Mouse (Mus musculus): ENCODE results near the gene Kank2.
"Not testable (repeated sequence)": the region's sequence is repeated elsewhere in the genome, so short reads cannot be mapped to it uniquely, and the experiment has no call there.

The Kank2 gene

DNA sequence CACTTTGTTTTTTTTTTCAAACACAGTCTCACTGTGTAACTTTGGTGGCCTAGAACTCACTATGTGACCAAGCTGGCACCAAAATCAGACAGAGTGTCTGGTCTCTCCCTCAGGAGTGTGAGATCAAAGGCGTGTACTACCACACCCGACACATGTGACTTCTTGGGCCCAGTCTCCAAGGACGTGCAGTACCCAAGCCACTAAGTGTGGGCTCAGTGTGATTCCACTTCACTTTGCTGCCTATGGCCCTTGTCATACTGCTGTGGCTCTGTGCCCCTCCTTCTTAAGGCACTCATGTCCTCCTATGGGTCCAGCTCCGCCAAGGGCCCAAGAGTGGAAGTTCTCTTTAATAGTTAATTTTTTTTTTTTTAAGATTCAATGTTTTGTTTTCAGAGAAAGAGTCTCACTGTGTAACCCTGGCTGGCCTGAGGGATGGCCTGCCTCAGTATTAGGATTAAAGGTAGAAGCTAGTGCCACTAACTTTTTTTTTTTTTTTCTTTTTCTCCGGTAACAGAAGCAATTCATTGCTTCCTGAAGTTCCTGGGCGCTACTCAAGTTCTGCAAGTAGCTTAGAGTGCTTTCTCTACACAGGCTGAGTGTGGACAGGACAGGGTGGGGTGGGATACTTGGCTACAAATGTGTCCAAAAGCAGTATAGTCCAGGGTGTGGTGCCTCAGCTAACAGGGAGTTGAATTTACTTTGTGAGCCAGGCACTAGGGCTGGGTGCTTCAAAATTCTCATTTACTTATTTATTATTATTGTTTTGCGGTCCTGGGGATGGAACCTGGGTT, 13.8 kb downstream of the Kank2 start:
- no peak for DNase-seq (ENCODE audit: low spot score)

DNA sequence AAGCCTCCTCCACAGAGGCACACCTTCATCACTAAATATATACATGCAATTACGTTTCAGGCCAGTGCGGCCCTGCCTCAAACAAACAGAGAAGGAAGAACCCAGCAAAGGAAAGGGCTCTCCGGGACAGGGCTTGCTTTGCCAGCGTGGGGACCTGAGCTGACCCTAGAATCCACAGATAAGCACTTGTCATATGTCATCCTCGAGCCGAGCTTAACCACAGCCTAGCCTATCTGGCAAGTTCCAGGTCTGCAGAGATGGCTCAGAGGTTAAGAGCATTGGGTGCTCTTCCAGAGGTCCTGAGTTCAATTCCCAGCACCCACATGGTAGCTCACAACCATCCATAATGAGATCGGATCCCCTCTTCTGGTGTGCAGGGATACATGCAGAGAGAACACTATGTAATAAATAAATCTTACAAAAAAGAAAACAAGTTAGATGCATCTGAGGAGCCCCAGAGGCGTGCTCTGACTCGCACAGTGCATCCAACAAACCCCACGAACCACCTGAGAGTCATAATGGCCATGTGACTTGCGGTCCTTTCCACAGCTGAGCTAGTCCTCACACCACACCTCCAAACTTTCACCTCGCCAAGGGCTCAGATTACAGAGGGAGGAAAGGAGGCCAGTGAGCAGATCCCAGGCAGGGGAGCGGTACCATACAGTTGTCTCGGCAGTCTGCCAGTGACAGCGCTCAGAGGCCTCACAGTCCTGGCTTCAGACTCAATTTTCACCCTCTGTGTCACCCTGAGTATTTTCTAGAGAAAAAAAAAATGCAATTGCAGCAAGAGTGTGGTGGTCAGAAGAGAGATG, 16.7 kb downstream of the Kank2 start:
- no peak for DNase-seq (ENCODE audit: low spot score)

DNA sequence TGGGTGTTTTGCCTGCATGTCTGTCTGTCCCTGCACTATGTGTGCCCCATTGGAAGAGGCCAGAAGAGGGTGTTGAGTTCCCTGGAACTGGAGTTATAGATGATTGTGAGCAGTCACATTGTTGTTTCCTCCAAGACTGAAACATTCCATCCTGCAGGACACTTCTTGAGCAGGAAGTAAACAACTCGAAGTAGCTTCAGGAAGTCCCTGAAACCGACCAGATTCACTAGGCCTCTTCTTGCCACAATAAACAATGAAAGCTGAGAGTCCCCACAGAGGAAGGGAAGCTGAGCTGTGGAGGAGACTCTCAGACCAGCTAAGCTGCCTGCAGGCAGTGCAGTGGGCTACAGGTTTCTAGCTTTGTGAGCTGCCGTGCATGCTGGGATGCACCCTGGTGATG, 20.8 kb downstream of the Kank2 start:
- no peak for DNase-seq (ENCODE audit: low spot score)

DNA sequence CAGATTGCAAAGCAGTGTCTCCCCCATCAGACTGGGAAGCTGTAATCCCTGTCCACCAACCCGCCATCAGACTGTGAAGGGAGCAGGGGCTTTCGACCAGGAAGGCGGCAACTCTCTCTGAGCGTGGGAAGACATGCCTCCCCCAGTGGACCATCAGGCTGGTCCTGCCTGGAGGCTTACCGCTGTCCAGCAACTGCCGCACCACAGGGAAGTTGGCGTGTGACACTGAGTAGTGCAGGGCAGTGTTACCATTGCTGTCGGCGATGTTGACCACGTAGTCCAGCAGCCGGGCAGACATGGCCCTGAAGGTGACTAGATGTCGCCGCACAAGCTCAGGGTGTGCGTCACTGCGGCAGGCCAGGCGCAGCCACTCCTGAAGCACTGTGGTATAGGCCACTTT, 24.2 kb downstream of the Kank2 start:
- DNase-seq (ENCODE audit: low spot score), result no peak

DNA sequence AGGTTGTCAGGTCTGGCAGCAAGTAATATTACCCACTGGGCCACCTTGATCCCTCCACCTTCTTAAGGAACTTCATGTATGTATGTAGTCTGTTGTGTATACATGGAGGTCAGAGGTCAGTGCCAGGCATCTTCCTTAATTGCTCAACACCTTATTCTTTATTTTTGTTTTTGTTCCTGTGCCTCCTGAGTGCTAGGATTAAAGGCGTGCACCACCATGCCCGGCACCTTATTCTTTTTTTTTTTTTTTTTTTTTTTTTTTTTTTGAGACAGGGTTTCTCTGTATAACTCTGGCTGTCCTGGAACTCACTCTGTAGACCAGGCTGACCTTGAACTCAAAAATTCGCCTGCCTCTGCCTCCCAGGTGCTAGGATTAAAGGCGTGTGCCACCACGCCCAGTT, 25.1 kb downstream of the Kank2 start:
- DNase-seq (ENCODE audit: low spot score), result not testable (repeated sequence)

DNA sequence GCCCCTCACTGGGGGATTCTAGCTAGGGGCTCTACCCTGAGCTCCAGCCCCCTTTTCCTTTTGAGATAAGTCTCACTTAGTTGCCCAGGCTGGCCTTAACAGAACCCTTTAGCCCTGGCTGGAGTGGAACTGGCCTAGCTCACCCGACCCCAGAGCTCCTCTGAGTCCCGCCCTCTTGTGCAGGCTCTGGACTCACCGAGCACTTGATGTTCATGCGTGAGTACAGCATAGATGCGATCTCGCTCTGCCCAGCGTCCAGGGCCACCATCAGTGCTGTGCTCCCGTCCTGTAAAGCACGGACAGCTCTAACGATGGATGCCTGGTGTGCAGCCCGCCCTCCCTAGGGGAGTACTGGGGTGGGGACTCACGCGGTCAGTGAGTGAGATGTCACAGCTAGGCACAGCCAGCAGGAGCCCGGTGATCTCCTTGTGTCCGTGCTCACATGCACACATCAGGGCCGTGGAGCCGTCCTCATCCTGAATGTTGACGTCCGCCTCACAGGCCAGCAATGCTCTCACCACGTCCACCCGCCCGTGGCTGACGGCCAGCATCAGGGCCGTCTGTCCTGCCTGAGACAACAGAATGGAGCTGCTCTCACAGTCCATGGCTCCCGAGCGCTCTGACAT, 28.9 kb downstream of the Kank2 start:
- peak; percentile 14 for DNase-seq (ENCODE audit: low spot score)

DNA sequence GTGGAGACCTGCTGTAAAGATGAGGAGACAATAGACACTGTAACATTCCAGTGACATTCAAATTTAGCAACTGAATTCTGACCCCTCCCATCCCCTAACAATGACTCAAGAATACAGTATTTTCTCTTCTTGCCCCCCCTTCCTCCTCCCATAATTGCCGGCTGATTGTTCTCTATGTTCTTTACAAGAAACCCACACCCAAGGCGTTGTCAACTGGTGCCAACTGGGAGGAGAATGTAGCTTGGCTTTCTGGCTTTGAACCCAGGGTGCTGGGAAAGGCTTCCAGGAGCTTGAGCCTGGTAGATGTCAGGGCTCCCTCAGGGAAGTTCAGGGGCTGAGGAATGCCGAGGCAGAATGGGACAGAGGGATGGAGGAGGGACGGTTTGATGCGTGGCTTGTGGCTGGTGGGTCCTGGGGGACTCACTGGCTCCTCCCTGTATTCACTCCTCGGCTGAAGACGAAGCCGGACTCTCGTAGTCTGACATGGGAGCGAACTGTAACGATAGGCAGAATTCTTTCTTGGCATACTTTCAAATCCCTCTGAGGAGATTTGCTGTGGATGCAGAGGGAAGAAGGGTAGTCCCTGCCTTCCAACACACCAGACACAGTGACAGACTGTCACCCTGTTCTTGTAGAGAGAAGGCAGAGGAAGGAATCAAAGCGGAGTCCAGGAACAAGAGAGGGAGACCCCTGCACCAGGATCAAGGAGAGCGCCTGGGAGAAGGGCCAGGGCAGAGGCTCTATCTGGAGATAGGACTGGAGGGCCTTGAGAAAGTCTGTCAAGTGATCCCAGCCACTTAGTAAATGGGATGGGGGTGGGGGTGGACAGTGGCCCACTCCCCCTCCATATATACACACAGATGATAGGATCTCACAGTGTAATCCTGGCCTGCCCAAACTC, 29.8 kb downstream of the Kank2 start:
- no peak for DNase-seq (ENCODE audit: low spot score)

DNA sequence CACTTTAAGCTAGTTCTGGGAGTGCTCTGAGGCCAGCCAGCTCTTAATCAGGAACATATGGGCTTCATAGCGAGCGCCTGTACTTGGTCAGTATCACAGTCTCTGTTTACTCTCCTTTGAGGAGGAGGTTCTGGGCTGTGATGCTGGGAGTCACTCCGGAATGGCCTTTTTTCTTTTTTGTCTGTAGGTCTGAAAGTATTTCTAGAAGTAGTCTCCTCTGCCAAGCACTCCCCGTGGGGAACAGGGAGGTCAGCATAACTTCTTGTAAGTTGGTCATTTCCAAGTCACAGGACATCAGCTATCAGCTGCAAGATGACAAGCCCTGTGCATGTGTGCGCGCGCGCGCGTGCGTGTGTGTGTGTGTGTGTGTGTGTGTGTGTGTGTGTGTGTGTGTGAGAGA, 30.6 kb downstream of the Kank2 start:
- DNase-seq (ENCODE audit: low spot score), result no peak

DNA sequence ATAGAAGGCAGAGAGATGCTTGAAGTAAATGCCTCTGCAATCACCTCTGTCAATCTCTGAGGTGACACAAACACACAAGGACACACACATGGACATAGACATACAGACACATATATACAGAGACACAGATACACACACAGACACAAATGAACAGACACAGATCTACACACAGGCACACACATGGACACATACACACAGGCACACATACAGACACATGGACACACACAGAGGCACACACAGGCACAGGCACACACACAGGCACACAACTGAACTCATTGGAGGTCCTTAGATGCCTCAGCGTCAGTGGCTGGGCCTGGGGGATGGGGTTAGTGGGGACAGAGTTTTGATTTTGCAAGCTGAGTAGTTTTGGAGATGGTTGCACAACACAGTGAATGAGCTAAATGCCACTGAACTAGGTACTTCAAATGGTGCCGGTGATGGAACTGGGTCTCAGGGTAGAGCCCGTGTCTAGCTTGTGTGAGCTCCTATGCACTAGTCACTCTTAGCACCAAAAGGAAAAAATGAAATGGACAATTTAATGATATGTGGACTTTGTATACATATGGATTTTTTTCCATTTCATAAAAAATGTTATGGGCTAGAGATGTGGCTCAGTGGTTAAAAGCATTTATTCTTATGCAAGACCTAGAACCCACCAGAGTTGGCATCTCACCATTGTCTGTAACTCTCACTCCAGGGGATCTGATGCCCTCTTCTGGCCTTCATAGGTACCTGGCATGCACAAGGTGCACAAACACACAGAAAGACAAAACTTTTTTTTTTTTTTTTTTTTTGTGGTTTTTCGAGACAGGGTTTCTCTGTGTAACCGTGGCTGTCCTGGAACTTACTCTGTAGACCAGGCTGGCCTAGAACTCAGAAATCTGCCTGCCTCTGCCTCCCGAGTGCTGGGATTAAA, 34.2 kb downstream of the Kank2 start:
- DNase-seq (ENCODE audit: low spot score), result no peak

DNA sequence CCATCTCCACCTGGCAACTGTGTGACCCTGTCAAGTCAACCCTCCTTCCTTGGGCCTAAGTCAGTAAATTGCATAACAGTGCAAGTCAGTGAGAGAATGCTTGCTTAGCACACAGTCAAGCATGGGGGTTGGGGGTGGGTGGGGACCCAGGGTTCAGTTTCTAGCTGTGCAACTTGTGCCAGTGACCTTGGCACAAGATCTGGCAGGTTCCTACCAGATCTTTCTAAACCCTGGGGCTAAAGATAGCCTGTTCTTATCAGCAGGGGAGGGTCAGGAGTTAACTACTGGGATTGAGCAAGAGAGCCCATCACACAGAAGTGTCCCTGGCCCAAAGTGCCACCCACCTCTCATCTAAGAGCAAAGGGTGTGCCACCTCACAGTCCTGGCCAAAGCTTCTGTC, 36.4 kb downstream of the Kank2 start:
- no peak for DNase-seq (ENCODE audit: low spot score)

DNA sequence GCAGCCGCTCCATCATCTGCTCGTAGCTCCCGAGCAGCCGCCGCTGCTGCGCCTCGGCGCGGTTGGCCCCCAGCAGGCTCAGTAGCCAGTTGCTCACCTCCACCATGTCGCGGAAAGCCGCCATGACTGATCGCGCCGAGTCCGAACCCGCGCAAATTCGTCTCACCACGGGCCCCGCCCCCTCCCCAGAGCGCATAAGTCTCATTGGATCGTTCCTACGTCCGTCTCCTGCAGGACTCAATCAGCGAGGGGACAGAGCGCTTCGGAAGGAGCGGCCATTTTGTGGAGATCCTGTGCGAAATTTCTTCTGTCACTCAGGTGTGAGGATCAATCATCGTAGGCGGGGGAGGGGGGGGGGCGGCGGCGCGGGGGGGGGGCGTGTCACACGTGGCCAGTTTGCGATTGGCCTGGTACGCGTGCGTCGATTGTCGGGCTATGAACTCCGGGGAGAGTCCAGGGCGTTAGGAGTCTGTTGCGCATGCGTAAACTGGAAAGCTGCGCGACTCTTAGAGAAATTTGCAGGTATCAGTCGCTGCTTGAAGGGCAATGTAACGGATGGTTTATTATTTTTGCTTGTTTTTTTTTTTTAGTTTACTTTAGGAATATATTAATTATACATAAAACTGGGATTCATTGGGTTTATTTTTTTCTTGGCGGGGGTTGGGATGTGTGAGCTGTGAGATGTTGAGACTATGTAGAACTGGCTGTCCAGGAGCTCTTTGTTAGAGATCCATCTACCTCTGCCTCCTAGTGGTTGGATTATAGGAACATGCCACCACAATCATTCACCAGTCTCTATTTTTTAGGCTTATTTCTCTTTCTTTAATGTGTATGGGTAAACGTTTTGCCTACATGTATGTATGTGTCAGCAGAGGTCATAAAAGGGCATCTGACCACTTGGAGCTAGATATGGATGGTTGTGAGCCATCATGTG, 38.1 kb downstream of the Kank2 start, which contains the start of gene Spc24:
TSS of gene Spc24 (minus strand) at position 149 of the 934 bp plus-strand sequence.
- peak; percentile 98 for DNase-seq (ENCODE audit: low spot score)

DNA sequence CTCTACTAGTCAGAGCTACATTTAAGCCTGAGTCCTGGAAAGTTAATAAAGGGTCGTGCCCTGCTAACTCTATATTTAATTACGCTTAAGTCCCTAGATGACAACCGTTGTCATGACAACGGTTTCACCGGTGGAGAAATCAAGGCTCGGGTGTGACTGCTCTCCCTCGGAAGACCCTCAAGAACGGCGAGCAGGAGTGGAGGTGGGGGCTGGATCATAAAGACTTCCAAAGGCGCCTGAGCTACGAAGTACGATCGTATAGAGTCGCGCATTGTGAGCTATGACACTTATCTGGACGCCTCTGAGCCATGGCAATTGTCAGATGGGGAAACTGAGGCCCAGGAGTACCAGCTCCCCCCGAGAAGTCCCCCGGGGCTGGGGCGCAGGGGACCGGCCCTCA, 38.8 kb downstream of the Kank2 start:
- DNase-seq (ENCODE audit: low spot score), result no peak

DNA sequence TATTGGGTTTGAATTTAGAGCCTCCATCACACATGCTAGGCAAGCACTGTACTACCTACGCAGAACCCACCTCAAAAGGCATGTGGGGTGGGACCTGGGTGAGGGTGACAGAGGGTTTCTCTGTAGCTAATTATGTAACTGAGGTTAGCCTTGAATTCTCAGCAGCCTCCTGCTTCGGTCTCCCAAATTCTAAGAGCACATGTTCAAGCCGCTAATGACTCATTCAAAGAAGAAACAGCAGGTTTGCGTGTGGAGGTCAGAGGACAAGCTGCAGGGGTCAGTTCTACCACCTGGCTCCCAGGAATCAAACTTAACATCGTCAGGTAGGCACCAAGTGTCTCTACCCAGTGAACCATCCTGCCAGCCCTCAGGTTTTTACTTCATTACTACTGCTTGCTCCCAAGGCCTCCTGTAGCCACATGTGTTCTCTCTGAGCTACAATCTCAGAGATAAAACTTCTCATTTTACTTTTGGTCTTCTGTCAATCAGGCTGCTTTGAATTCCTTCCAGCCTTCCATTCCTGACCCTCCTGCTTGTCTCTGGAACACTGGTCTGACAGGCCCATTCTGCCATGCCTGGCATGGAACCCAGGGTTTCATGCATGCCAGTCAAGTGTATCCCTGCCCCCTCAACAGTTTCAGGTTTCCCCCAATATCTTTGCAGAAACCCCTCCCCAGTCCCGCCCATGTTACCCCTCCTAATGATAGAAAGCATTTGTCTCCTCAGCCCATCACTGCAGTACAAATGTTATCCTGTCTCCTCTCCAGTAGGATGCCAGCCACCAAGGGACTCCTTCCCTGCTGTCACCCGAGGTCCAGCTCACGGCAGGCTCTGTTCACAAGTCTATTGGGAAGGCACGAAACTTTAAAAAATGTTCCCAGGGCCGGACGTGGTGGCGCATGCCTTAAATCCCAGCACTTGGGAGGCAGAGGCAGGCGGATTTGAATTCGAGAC, 39.7 kb downstream of the Kank2 start:
- DNase-seq (ENCODE audit: low spot score), result no peak

DNA sequence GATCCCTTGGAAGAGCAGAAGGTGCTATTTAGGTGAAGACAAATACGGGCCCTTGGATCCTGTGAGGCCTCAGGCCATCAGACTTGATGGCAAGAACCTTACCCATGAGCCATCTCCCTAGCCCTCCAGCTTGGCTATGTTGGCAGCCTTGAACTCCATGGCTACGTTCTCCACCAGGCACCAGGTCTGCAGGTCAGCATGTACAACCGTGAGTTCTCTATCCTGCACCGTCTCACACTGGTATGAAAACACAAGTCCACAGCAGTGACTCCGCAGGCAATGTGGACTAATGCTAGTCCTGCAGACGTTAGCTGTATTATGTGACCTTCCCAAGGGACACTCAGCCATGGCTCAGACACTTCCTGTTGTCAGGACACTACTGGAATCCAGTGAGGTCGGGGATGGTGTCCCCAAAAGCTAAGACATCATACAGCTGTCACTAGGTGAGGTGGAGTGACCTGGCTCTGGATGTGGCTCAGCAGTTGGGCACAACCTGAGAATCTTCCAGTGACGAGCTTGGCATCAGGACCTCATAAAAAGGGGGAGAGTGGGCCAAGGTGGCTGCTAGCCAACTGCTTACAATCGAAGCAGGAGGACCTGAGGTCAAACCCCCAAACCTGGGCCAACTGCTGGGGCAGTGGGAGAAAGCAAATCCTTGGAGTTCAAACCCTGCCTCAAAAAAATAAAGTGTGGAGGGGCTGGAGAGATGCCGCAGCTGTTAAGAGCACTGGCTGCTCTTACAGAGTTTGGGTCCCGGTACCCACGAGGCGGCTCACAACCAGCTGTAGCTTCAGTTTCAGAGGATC, 43.8 kb downstream of the Kank2 start:
- DNase-seq (ENCODE audit: low spot score), result no peak

DNA sequence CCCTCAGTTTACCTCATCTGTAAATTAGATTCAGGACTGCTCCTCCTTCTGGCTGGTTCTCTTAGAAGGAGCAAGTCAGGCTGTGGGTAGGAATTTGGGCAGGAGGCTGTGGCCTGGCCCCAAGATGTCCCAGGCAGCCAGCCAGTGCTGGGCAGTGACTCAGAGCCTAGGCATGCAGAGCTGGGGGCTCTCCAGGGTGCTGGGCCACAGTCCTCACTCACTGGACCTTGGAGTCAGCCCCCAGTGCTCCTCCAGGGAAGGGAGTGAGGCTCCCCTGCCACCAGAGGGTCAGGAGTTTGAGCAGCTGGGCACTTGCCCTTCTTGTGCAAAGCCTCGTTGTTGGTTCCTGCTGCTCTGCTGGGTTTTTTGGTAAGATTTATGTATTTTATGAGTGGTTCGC, 44.5 kb downstream of the Kank2 start:
- no peak for DNase-seq (ENCODE audit: low spot score)

DNA sequence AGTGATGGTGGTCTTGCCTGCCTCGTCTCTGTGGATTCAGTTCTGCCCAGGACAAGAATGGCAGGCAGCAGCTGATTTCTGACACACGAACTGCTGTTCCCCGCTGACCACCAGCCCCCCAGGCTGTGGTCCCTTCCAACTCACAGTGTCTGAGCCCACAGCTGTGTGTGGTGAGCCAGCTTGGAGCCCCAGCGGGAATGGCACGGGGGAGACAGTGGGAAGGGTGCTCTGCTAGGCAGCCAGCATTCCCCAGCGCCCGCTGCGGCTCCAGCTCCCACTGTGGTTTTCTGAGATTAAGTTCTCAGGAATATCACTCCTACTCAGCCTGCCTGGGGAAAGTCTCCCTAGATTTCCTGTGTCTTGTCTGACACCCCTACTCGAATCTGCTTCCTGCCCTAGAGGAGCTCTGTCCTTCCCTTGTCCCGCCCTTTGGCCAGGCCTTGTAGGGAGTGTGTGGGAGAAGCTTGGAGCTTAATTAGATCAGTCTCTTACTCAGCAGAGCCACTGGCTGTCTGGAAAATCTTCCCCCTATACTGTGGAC, 46.2 kb downstream of the Kank2 start:
- no peak for DNase-seq (ENCODE audit: low spot score)

DNA sequence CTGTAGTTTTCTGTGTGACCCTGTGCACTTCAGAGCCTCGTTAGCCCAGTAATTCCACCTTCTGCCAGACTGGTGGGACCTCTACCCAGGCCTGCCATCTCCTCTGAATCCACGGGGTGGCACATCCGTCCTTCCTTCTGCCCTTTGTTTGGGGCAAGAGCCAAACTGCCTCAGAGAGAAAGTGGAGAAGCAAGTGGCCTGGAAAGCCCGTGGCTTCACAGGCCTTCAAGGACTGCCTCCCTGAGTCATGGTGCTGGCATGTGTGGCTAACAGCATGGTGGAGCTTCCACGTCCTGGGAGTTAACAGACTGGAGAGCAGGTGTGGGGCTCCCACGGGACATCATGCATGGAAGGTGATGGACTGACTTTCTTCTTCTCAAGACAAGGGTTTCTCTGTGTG, 47.2 kb downstream of the Kank2 start:
- peak; percentile 24 for DNase-seq (ENCODE audit: low spot score)

All from retina, embryonic 14.5 days (tissue).